Comparison of ENCODE assay signal across 9 mouse cellular contexts in the genomic region with DNA sequence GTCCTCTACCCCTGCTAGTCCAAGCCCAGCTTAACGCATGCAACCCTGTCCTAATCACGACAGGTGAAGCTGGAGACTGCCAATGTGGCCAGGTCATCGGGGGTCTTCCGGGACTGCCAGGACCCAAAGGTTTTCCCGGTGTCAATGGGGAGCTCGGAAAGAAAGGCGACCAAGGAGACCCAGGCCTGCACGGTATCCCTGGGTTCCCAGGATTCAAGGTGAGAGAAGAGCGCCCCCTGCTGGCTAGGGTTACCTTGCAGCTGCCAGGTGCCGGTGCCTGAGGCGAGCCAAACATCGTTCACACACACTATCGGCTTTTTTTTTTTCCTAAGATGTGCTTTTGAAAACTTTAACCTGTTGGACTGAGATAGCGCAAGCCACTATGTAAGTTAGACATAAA. TPM values are rescaled to one million over a fixed set of nuclear protein-coding genes. Genes with fewer than 3 reads are reported as not detected.
DNase-seq lines count a peak whose midpoint lies in the region; ATAC-seq and TF ChIP-seq lines count a peak whose summit lies in the region.
"Had no signal": no experiment of that assay in that cellular context is flagged by ENCODE, and none has a peak within 500 bp of the region (broad histone marks: within the 10 kb centered on the region; RNA-seq: fewer than 3 reads in every experiment).

No protein-coding gene starts in this region.

- no peak for ATAC-seq in neural tube, embryonic 11.5 days (ENCODE audit: insufficient read depth, low FRiP score, low TSS enrichment)

- no peak overlapping the region for H3K27ac ChIP-seq in heart, adult 2 months
- no peak overlapping the region for H3K27ac ChIP-seq in spleen, adult 2 months (ENCODE audit: insufficient read depth, low read length)
- no peak overlapping the region for H3K27ac ChIP-seq in neural tube, embryonic 11.5 days (ENCODE audit: low read depth, low read length)
- H3K27ac ChIP-seq: embryonic facial prominence, embryonic 13.5 days had no signal

- intact Hi-C loops in heart, adult 2 months (cut with DNase I): loop anchor here (1.0 kb wide), 1 partner anchor 168 kb away; no protein-coding TSS in a partner anchor

- peaks cover 4% of the 10 kb centered on the region for H3K36me3 ChIP-seq in heart, adult 2 months (ENCODE audit: control insufficient read depth, insufficient read depth, low read length)
- no peaks in the 10 kb centered on the region for H3K36me3 ChIP-seq in spleen, adult 2 months (ENCODE audit: control insufficient read depth, insufficient read depth, low read length)
- H3K36me3 ChIP-seq in neural tube, embryonic 11.5 days (ENCODE audit: control insufficient read depth, insufficient read depth, low read length): no peaks in the 10 kb centered on the region; the same call in 1 of the 2 replicates

- peak; percentile 88 for TF ChIP-seq CTCF in heart, adult 2 months (IDR thresholded peaks at IDR 0.05)
- TF ChIP-seq CTCF in spleen, adult 2 months (IDR thresholded peaks at IDR 0.05; ENCODE audit: extremely low read depth, insufficient read depth, insufficient read length, insufficient replicate concordance): peak; percentile 49; the same call in 1 of the 2 replicates

- H3K4me1 ChIP-seq in heart, adult 2 months (ENCODE audit: control insufficient read depth, insufficient read depth, low read length): peaks cover 1% of the 10 kb centered on the region; the same call in 1 of the 2 replicates
- H3K4me1 ChIP-seq in spleen, adult 2 months (ENCODE audit: control insufficient read depth, insufficient read depth, insufficient read length): no peaks in the 10 kb centered on the region
- H3K4me1 ChIP-seq in neural tube, embryonic 11.5 days (ENCODE audit: control insufficient read depth, insufficient read depth, low read length): no peaks in the 10 kb centered on the region

- 61% methylated on average over 14 of the region's 14 CpGs for WGBS in heart, adult 2 months
- WGBS in spleen, adult 2 months: 66% methylated on average over 14 of the region's 14 CpGs
- 54% methylated on average over 14 of the region's 14 CpGs for WGBS in neural tube, embryonic 11.5 days

- no peak overlapping the region for H3K9ac ChIP-seq in heart, adult 2 months (ENCODE audit: low read depth, low read length)
- H3K9ac ChIP-seq in neural tube, embryonic 11.5 days (ENCODE audit: low read length): no peak overlapping the region
- H3K9ac ChIP-seq: embryonic facial prominence, embryonic 13.5 days had no signal

- no peaks in the 10 kb centered on the region for H3K27me3 ChIP-seq in heart, adult 2 months (ENCODE audit: control insufficient read depth, insufficient read depth, low read length)
- no peaks in the 10 kb centered on the region for H3K27me3 ChIP-seq in spleen, adult 2 months (ENCODE audit: control insufficient read depth, insufficient read depth, low read length)
- no peaks in the 10 kb centered on the region for H3K27me3 ChIP-seq in neural tube, embryonic 11.5 days (ENCODE audit: control insufficient read depth, insufficient read depth, low read length)
- H3K27me3 ChIP-seq: embryonic facial prominence, embryonic 13.5 days had no signal

- H3K4me2 ChIP-seq in neural tube, embryonic 11.5 days (ENCODE audit: low read depth): no peak overlapping the region
- H3K4me2 ChIP-seq: embryonic facial prominence, embryonic 13.5 days had no signal

- TF ChIP-seq EP300 in heart, adult 2 months (IDR thresholded peaks at IDR 0.05; ENCODE audit: insufficient read depth, low read depth, low read length): 0 out of 2 replicates have a peak, but pooled peaks have one; percentile 21

- no peak overlapping the region for H3K4me3 ChIP-seq in heart, adult 2 months
- no peak overlapping the region for H3K4me3 ChIP-seq in spleen, adult 2 months (ENCODE audit: extremely low read depth, insufficient read depth, insufficient read length)
- H3K4me3 ChIP-seq in neural tube, embryonic 11.5 days (ENCODE audit: low read depth, low read length): no peak overlapping the region
- H3K4me3 ChIP-seq: embryonic facial prominence, embryonic 13.5 days had no signal

- no peaks in the 10 kb centered on the region for H3K9me3 ChIP-seq in neural tube, embryonic 11.5 days (ENCODE audit: control insufficient read depth, low read length)
- H3K9me3 ChIP-seq: embryonic facial prominence, embryonic 13.5 days had no signal

- 0 out of 2 replicates have a peak, but pooled peaks cover 1% of the 10 kb centered on the region for H3K79me2 ChIP-seq in heart, adult 2 months (replicated peaks; ENCODE audit: control insufficient read depth, insufficient read depth, low read length)

- no peak for TF ChIP-seq POLR2A in heart, adult 2 months (IDR thresholded peaks at IDR 0.05; ENCODE audit: insufficient read depth, low read depth, low read length)
- no peak for TF ChIP-seq POLR2A in spleen, adult 2 months (IDR thresholded peaks at IDR 0.05; ENCODE audit: low read depth, low read length)

- DNase-seq in heart, adult 2 months: peak; percentile 40 to 72
- DNase-seq in heart, adult 8-10 months (ENCODE audit: low spot score): no peak
- peak in 1 of 2 experiments; percentile 11 for DNase-seq in spleen, adult 2 months (ENCODE audit: low read depth in 1 of 2, low spot score in 2 of 2)
- no peak for DNase-seq in spleen, adult 12 weeks (ENCODE audit: low spot score)
- peak; percentile 45 for DNase-seq in brain, adult 2 months (ENCODE audit: low read depth, low spot score)
- DNase-seq in induced T-regulatory cell, adult 2 months (ENCODE audit: low read depth): peak; percentile 57
- peak; percentile 53 for DNase-seq in neural tube, embryonic 11.5 days (ENCODE audit: low spot score)
- no peak for DNase-seq in Muller cell, postnatal 12 days (ENCODE audit: inconsistent ontology term)

RNA-seq across cellular contexts. Expression of a gene that starts 57.4 kb away (rescaled TPM):
- total RNA-seq in heart, adult 2 months (2021): 10 to 100 TPM; 17.8 to 27.4 TPM
- polyA plus RNA-seq in heart, adult 2 months (2012; rRNA removed): 40.9 and 46.8 TPM in 2 replicates
- total RNA-seq in heart, adult 8-10 months (2022): 10 to 100 TPM; 21.9 to 36.4 (median 28.1) TPM
- 17.1 and 17.8 TPM in 2 replicates for polyA plus RNA-seq in spleen, adult 2 months (2012; rRNA removed)
- polyA plus RNA-seq in neural tube, embryonic 11.5 days (2014; fragmentation: Nextera tagmentation; extraction: Ambion mirVana): 0.95 and 1.5 TPM in 2 replicates

Comparison
In these comparisons a context has a peak if more than half of its experiments do, and no peak if none do; other contexts are left out.
1. DNase-seq: peak in heart, adult 2 months (2 of 2), brain, adult 2 months (single experiment), induced T-regulatory cell, adult 2 months (single experiment) and neural tube, embryonic 11.5 days (single experiment); none in heart, adult 8-10 months (single experiment), spleen, adult 12 weeks (single experiment) and Muller cell, postnatal 12 days (single experiment).